Mouse (Mus musculus): Measurements from ENCODE around the gene Prkcg. TPM values are rescaled to one million over a fixed set of nuclear protein-coding genes. Genes with fewer than 3 reads are reported as not detected.

Prkcg gene
- total and polyA plus RNA-seq, 3 experiments: 0.15 to 3.0 (median 0.17) TPM

DNA sequence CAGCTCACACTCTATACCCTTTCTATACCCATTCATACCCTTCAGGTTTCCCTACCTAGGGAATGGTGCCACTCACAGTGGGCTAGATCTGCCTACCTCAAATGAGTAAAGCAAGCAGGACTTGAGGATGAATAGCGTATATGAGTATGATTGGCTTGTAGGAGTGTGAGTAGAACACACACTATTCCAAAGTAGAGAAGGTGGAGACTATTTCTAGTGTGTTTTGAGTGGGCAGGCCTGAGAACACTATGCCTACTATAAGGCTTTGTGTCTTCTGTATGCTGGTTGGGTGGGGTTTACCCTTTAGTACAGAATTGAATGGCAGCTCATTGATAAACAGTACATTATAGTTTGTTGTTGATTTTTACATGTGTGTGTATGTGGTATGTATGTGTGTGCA is 34.8 kb downstream of the Prkcg start:
- Histone ChIP-seq H3K4me2 (ENCODE audit: insufficient read depth, low read depth, poor library complexity, severe bottlenecking) (no peak overlapping the region), H3K36me3 (replicated peaks in 1 of 2; ENCODE audit: control insufficient read depth in 1 of 2, insufficient read depth in 1 of 2, low read length in 1 of 2) (peaks cover 0 to 9% of the 10 kb centered on the region in 2 experiments), H3K4me3 (replicated peaks in 1 of 3; ENCODE audit: low read depth in 2 of 3, low read length in 2 of 3, poor library complexity in 1 of 3) (no peak overlapping the region), H3K9ac (ENCODE audit: insufficient read depth, low read depth) (no peak overlapping the region), H3K4me1 (ENCODE audit: control insufficient read depth in 1 of 2, insufficient read depth in 2 of 2) (no peaks in the 10 kb centered on the region), H3K27me3 (replicated peaks) (no peaks in the 10 kb centered on the region), H3K9me3 (replicated peaks; ENCODE audit: low read length) (no peaks in the 10 kb centered on the region), H3K27ac (ENCODE audit: insufficient read depth, low read depth) (no peak overlapping the region), H3K79me2 (replicated peaks; ENCODE audit: control insufficient read depth, extremely low read depth, insufficient read depth, poor library complexity, severe bottlenecking) (no peaks in the 10 kb centered on the region)
- no peak for DNase-seq (ENCODE audit: extremely low read depth)
- dilution Hi-C loops (cut with MboI; ENCODE audit: extremely low pct_ligation_motif_present, extremely low pct_unique_long_range_greater_than_20kb, low sequenced_read_pairs): no loop called here
- TF ChIP-seq GABPA (IDR thresholded peaks at IDR 0.05; ENCODE audit: insufficient replicate concordance, low read depth, low read length) (no peak), MAFK (IDR thresholded peaks at IDR 0.05; ENCODE audit: insufficient replicate concordance, low read length) (no peak), IRF4 (IDR thresholded peaks at IDR 0.05; ENCODE audit: low read depth, low read length) (no peak), E2F4 (IDR thresholded peaks at IDR 0.05; ENCODE audit: insufficient replicate concordance, low read depth, low read length) (no peak), ETS1 (conservative IDR thresholded peaks at IDR 0.05; ENCODE audit: low read depth, low read length) (no peak), JUND (conservative IDR thresholded peaks at IDR 0.05; ENCODE audit: low read depth, low read length) (no peak), PAX5 (IDR thresholded peaks at IDR 0.05; ENCODE audit: low read length) (no peak), MYC (IDR thresholded peaks at IDR 0.05; ENCODE audit: low read depth, low read length) (no peak), MAZ (IDR thresholded peaks at IDR 0.05; ENCODE audit: low read depth, low read length) (no peak), ZNF384 (IDR thresholded peaks at IDR 0.05; ENCODE audit: low read depth, low read length) (no peak), ZKSCAN1 (IDR thresholded peaks at IDR 0.05; ENCODE audit: borderline replicate concordance, low read depth, low read length) (no peak), SIN3A (IDR thresholded peaks at IDR 0.05; ENCODE audit: low read length) (no peak), TBP (conservative IDR thresholded peaks at IDR 0.05; ENCODE audit: low read depth, low read length) (no peak), EP300 (IDR thresholded peaks at IDR 0.05; ENCODE audit: low read length) (no peak), NELFE (IDR thresholded peaks at IDR 0.05; ENCODE audit: low read depth, low read length) (no peak), KAT2A (IDR thresholded peaks at IDR 0.05; ENCODE audit: insufficient replicate concordance, low read length) (no peak), RAD21 (IDR thresholded peaks at IDR 0.05; ENCODE audit: low read depth, low read length) (no peak), ZMIZ1 (IDR thresholded peaks at IDR 0.05; ENCODE audit: low read depth, low read length) (no peak)
- in situ Hi-C loops (cut with MboI; ENCODE audit: low pct_ligation_motif_present, low pct_unique_long_range_greater_than_20kb, low sequenced_read_pairs): loop anchor here (10.0 kb wide), 1 partner anchor 99 kb away; no protein-coding TSS in a partner anchor

DNA sequence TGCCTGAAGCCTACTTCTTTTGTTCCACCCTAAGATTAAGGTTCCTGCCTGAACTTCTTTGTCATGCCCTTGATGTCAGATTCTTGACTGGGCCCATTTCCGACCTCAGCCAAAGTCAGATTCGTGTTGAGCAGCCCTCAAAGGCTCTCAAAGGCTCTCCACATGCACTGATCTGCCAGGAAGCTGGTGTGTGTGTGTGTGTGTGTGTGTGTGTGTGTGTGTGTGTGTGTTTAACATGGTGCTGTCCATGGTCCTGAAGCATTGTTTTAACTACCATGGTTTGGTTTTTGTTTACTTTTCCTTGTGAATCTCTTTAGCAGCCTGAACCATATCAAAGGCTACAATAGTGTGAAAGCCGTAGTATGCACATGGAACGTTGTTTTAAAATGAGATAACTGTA is 39.0 kb downstream of the Prkcg start:
- dilution Hi-C loops (cut with MboI; ENCODE audit: extremely low pct_ligation_motif_present, extremely low pct_unique_long_range_greater_than_20kb, low sequenced_read_pairs) (no loop called here), in situ Hi-C loops (cut with MboI; ENCODE audit: low pct_ligation_motif_present, low pct_unique_long_range_greater_than_20kb, low sequenced_read_pairs) (loop anchor here (10.0 kb wide), 1 partner anchor 103 kb away; no protein-coding TSS in a partner anchor)
- no peak overlapping the region for H3K4me3 ChIP-seq (replicated peaks in 1 of 3; ENCODE audit: low read depth in 2 of 3, low read length in 2 of 3, poor library complexity in 1 of 3)
- no peak overlapping the region for H3K4me2 ChIP-seq (ENCODE audit: insufficient read depth, low read depth, poor library complexity, severe bottlenecking)
- no peaks in the 10 kb centered on the region for H3K27me3 ChIP-seq (replicated peaks)
- H3K79me2 ChIP-seq (replicated peaks; ENCODE audit: control insufficient read depth, extremely low read depth, insufficient read depth, poor library complexity, severe bottlenecking): no peaks in the 10 kb centered on the region
- no peaks in the 10 kb centered on the region for H3K9me3 ChIP-seq (replicated peaks; ENCODE audit: low read length)
- H3K9ac ChIP-seq (ENCODE audit: insufficient read depth, low read depth): no peak overlapping the region
- H3K4me1 ChIP-seq (ENCODE audit: control insufficient read depth in 1 of 2, insufficient read depth in 2 of 2): no peaks in the 10 kb centered on the region
- no peak overlapping the region for H3K27ac ChIP-seq (ENCODE audit: insufficient read depth, low read depth)
- no peak for DNase-seq (ENCODE audit: extremely low read depth)
- TF ChIP-seq ELF1 (IDR thresholded peaks at IDR 0.05; ENCODE audit: low read depth, low read length) (no peak), ZMIZ1 (IDR thresholded peaks at IDR 0.05; ENCODE audit: low read depth, low read length) (no peak), RCOR1 (conservative IDR thresholded peaks at IDR 0.05; ENCODE audit: low read depth, low read length) (no peak), PAX5 (IDR thresholded peaks at IDR 0.05; ENCODE audit: low read length) (no peak), ETS1 (conservative IDR thresholded peaks at IDR 0.05; ENCODE audit: low read depth, low read length) (no peak), E2F4 (IDR thresholded peaks at IDR 0.05; ENCODE audit: insufficient replicate concordance, low read depth, low read length) (no peak), POLR2A (IDR thresholded peaks at IDR 0.05; ENCODE audit: low read depth, low read length) (no peak), CHD1 (IDR thresholded peaks at IDR 0.05; ENCODE audit: low read depth, low read length) (no peak), TCF12 (IDR thresholded peaks at IDR 0.05; ENCODE audit: low read depth, low read length) (no peak), CHD2 (IDR thresholded peaks at IDR 0.05; ENCODE audit: low read length) (no peak), KAT2A (IDR thresholded peaks at IDR 0.05; ENCODE audit: insufficient replicate concordance, low read length) (no peak), TBP (conservative IDR thresholded peaks at IDR 0.05; ENCODE audit: low read depth, low read length) (no peak)
- H3K36me3 ChIP-seq (replicated peaks in 1 of 2; ENCODE audit: control insufficient read depth in 1 of 2, insufficient read depth in 1 of 2, low read length in 1 of 2): peaks cover 0 to 5% of the 10 kb centered on the region in 2 experiments
